Mouse (Mus musculus) cerebellum, adult 18-20 months (tissue): ENCODE results near the gene Clec16a.

ENCODE experiments used
- DNase-seq, 2 experiments: peaks; one replicate each; pipeline ENCODE4 v3.0.0; 2021

Clec16a gene

GRCm38 (mm10) chr16:10544995-10545622, at the start of gene Clec16a:
TSS of gene Clec16a (plus strand) at chr16:10545339.
- peak; percentile 95 to 98 for DNase-seq

- DNase-seq = no peak
These were observed 49.3 kb upstream of the Clec16a start for GRCm38 (mm10) chr16:10495824-10496298.

GRCm38 (mm10) chr16:10498096-10498602, 47.0 kb upstream of the Clec16a start:
- no peak for DNase-seq

GRCm38 (mm10) chr16:10499122-10499521, 46.0 kb upstream of the Clec16a start:
- DNase-seq = no peak

GRCm38 (mm10) chr16:10501865-10502264, 43.3 kb upstream of the Clec16a start:
- no peak for DNase-seq

- no peak for DNase-seq
These were observed 42.1 kb upstream of the Clec16a start for GRCm38 (mm10) chr16:10503058-10503457.

- DNase-seq = no peak
These were observed 37.7 kb upstream of the Clec16a start for GRCm38 (mm10) chr16:10507445-10507844.

- DNase-seq = no peak
These were observed 36.4 kb upstream of the Clec16a start for GRCm38 (mm10) chr16:10508691-10509090.

- DNase-seq = peak; percentile 86 to 90
These were observed 34.5 kb upstream of the Clec16a start for GRCm38 (mm10) chr16:10510477-10511133.

- peak; percentile 61 to 69 for DNase-seq
These were observed 34.0 kb upstream of the Clec16a start for GRCm38 (mm10) chr16:10511134-10511520.

GRCm38 (mm10) chr16:10515953-10516572, 29.1 kb upstream of the Clec16a start:
- DNase-seq = no peak

GRCm38 (mm10) chr16:10518030-10518429, 27.1 kb upstream of the Clec16a start:
- no peak for DNase-seq

GRCm38 (mm10) chr16:10520908-10521614, 24.1 kb upstream of the Clec16a start:
- peak; percentile 73 to 82 for DNase-seq

- peak; percentile 67 to 70 for DNase-seq
These were observed 22.3 kb upstream of the Clec16a start for GRCm38 (mm10) chr16:10522811-10523210.

GRCm38 (mm10) chr16:10523650-10524049, 21.5 kb upstream of the Clec16a start:
- DNase-seq = no peak

GRCm38 (mm10) chr16:10524866-10525609, 20.1 kb upstream of the Clec16a start:
- DNase-seq = no peak

GRCm38 (mm10) chr16:10525610-10525980, 19.5 kb upstream of the Clec16a start:
- no peak for DNase-seq

GRCm38 (mm10) chr16:10527046-10527644, 18.0 kb upstream of the Clec16a start:
- peak; percentile 44 to 46 for DNase-seq

- DNase-seq = no peak
These were observed 16.8 kb upstream of the Clec16a start for GRCm38 (mm10) chr16:10528382-10528781.

- no peak for DNase-seq
These were observed 15.0 kb upstream of the Clec16a start for GRCm38 (mm10) chr16:10530179-10530578.

- DNase-seq = no peak
These were observed 11.4 kb upstream of the Clec16a start for GRCm38 (mm10) chr16:10533781-10534180.

- DNase-seq = peak; percentile 64 to 67
These were observed 10.6 kb upstream of the Clec16a start for GRCm38 (mm10) chr16:10534567-10534966.
